Mouse (Mus musculus) ovary, postnatal 10 days (tissue): ENCODE results near the gene Elp6.
"Not testable (repeated sequence)": the region's sequence is repeated elsewhere in the genome, so short reads cannot be mapped to it uniquely, and the experiment has no call there.

Experiments
- DNase-seq: peaks from one replicate; pipeline ENCODE4 v3.0.0; 2022; ENCODE audit warnings: low spot score

The Elp6 gene

GRCm38 (mm10) chr9:110316503-110316902 is 11.5 kb downstream of the Elp6 start:
- DNase-seq = no peak

GRCm38 (mm10) chr9:110320769-110321168 is 15.8 kb downstream of the Elp6 start:
- DNase-seq = no peak

- no peak for DNase-seq
These were observed 18.0 kb downstream of the Elp6 start for GRCm38 (mm10) chr9:110322972-110323371.

GRCm38 (mm10) chr9:110324181-110324580 is 19.2 kb downstream of the Elp6 start:
- no peak for DNase-seq

- DNase-seq = no peak
These were observed 23.2 kb downstream of the Elp6 start for GRCm38 (mm10) chr9:110328178-110328577.

GRCm38 (mm10) chr9:110328946-110329630 is 24.1 kb downstream of the Elp6 start:
- DNase-seq = no peak

- DNase-seq = no peak
These were observed 24.7 kb downstream of the Elp6 start for GRCm38 (mm10) chr9:110329655-110330054.

GRCm38 (mm10) chr9:110330341-110330740 is 25.4 kb downstream of the Elp6 start:
- DNase-seq = no peak

- not testable (repeated sequence) for DNase-seq
These were observed 25.9 kb downstream of the Elp6 start for GRCm38 (mm10) chr9:110330913-110331312.

- DNase-seq = peak; percentile 99
These were observed 28.3 kb downstream of the Elp6 start, which contains the start of gene Scap for GRCm38 (mm10) chr9:110333135-110333895. Scap (plus strand) TSS chr9:110333288.

- no peak for DNase-seq
These were observed 28.9 kb downstream of the Elp6 start for GRCm38 (mm10) chr9:110333896-110334259.

- DNase-seq = no peak
These were observed 29.9 kb downstream of the Elp6 start for GRCm38 (mm10) chr9:110334849-110335248.

- DNase-seq = no peak
These were observed 35.2 kb downstream of the Elp6 start for GRCm38 (mm10) chr9:110340037-110340750.

GRCm38 (mm10) chr9:110342008-110342407 is 37.0 kb downstream of the Elp6 start:
- no peak for DNase-seq

- DNase-seq = no peak
These were observed 38.8 kb downstream of the Elp6 start for GRCm38 (mm10) chr9:110343805-110344204.

- DNase-seq = no peak
These were observed 40.2 kb downstream of the Elp6 start for GRCm38 (mm10) chr9:110345057-110345739.

- DNase-seq = no peak
These were observed 43.9 kb downstream of the Elp6 start for GRCm38 (mm10) chr9:110348899-110349298.

GRCm38 (mm10) chr9:110350188-110350587 is 45.2 kb downstream of the Elp6 start:
- no peak for DNase-seq

GRCm38 (mm10) chr9:110350612-110351011 is 45.6 kb downstream of the Elp6 start:
- DNase-seq = no peak

GRCm38 (mm10) chr9:110351350-110351749 is 46.4 kb downstream of the Elp6 start:
- DNase-seq = no peak

GRCm38 (mm10) chr9:110351932-110352632 is 47.1 kb downstream of the Elp6 start:
- no peak for DNase-seq

- DNase-seq = no peak
These were observed 53.4 kb downstream of the Elp6 start for GRCm38 (mm10) chr9:110358341-110358740.
